Mouse (Mus musculus) C2C12 (cell line): ENCODE data around the gene Scg3.

ENCODE experiments used
- CTCF ChIP-seq: IDR thresholded peaks from one replicate; pipeline ENCODE4 v1.5.1; 2011; ENCODE audit not compliant: control insufficient read depth, insufficient read depth, insufficient read length
- MAX ChIP-seq: IDR thresholded peaks from one replicate; pipeline ENCODE4 v1.6.1; 2011; ENCODE audit warnings: mild to moderate bottlenecking, control low read depth
- MYOG ChIP-seq: IDR thresholded peaks from one replicate; pipeline ENCODE4 v1.6.1; 2011; ENCODE audit not compliant: control insufficient read depth, insufficient read length; ENCODE audit errors: extremely low read depth
- USF1 ChIP-seq: IDR thresholded peaks from one replicate; pipeline ENCODE4 v1.6.1; 2011; ENCODE audit warnings: low read depth, mild to moderate bottlenecking, control low read depth, moderate library complexity

DNA sequence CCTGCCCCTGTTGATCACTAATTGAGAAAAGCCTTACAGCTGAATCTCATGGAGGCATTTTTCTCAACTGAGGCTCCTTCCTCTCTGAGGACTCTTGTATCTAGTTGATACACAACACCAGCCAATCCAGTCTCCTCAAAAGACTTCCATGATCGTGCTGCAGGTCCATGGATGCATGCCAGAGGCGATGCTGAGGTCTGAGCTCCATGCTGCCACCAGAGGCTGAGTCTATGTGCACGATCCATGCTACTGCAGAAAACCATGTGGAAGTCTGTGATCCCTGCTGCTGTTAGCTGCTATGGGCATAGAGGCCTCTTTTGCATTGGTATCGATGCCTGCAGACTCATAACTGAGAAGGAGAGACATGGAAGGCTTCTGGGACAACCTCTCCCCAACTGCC lies 49.6 kb downstream of the Scg3 start:
- TF ChIP-seq MAX (no peak), USF1 (no peak), CTCF (no peak), MYOG (no peak)
